Mouse (Mus musculus) right cerebral cortex, postnatal 4 days (tissue): Measurements from ENCODE around the gene Mllt3.

Source experiments
- DNase-seq: peaks from one replicate; pipeline ENCODE4 v3.0.0-alpha.2; 2022

Gene Mllt3

DNA sequence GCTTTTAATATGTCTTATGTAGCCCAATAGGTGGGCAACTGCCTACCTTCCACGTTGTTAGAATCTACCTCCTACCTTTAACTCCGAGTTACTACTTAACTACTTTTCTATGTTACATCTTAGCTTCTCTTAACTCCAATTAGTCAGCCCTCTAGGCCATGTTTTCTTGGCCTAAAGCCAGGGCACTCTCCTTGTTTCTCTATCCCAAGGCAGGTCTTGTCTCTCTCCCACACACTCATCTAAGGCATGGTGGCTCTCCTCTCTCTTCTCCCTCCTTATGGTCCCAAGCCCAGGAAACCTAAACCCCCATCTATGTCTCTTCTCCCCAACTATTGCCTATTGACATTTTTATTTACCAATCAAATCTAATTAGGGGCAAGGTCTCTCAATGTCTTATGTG, 273.5 kb downstream of the Mllt3 start:
- DNase-seq, result no peak

DNA sequence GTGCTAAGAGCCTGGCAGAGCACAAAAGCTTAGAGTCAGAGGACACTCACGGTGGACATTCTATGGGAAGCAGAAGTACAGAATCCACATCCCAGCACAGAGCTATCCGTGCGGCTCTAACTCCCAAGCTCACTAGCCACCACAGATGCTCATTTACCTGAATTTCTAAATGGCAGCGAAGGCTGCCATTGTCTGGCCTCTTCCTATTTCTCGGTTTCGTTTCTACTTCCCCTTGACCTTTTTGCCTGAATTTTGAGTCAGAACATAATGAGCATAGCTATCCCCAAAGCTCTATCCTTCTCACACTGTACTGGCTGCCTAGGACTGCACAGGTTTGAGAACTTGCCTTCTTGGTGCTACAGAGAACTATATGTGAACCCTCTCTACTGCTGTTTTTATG, 274.1 kb downstream of the Mllt3 start:
- no peak for DNase-seq

DNA sequence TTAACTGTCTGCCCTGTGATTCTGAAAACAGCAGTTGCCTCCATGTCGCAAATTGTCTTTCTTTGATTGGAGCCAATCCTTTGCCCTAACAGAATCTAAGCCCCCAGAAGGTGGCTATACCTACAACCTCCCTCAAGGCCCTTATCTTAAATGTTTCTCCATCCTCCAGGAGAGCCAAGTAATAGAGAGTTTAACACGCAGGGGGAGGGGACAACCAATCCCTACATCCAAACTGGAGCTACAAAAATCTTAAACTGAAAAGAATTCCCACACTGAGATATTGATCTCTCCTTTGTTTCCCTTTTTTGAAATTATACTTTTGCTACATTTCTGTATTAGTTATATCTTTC, 281.7 kb downstream of the Mllt3 start:
- no peak for DNase-seq

GRCm38 (mm10) chr4:87750856-87751514, 282.2 kb downstream of the Mllt3 start:
- no peak for DNase-seq

DNA sequence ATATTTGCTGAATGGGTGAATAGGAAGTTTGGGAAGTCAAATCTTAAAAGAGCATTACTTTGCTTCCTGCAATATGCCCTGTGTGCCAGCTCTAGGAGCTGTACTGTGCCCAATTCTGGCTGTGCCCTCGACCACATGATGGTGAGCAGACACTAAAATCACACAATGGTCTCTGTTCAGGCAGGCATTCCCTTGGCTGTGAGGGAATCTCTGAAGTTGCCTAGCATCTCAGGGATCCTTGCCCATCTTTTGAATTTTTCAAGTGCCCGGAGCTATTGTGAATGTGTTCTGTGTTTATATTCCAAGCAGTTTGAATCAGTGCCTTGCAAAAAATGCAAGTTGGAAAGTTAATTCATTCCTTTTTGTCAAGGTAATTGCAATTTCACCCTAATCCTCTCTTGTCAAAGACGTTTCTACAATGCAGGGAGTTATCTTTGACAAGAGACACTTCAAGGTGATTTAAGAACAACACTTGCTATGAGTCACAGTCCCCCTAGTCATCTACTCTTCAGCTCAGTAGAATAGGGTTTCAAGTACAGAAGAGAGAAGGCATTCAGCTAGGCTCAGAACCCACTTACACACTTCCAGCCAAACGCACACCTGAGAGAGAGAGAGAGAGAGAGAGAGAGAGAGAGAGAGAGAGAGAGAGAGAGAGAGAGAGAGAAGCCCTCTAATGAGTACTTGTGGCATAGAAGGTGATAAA, 283.5 kb downstream of the Mllt3 start:
- no peak for DNase-seq

DNA sequence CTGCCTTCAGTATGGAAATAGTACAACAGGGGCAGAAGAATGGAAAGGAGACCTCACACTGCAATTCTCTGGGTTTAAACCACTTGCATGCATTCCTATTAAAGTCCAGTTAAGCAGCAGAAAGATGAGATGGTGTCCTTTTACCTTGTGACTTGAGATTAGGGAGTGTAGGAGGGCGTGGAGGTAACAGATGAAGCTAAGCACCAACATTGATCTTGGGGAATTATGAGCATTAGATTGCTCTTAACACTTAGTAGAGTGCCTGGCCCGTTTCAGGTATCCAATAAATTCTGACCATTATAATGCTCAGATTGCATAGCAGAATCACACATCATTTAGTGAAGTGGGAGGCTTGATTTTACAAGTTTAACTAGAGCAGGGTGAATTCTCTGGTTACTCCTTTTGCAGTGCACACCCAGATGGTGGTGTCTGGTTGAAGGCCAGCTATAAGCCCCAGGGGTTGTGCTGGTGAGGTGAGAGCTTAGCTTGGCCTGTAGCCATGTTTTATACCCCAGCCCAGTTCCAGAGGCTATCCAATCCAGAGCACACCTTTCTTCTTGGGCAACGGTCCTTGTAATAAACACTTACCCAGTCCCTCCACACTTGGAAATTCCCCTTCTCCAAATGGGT, 288.0 kb downstream of the Mllt3 start:
- no peak for DNase-seq

DNA sequence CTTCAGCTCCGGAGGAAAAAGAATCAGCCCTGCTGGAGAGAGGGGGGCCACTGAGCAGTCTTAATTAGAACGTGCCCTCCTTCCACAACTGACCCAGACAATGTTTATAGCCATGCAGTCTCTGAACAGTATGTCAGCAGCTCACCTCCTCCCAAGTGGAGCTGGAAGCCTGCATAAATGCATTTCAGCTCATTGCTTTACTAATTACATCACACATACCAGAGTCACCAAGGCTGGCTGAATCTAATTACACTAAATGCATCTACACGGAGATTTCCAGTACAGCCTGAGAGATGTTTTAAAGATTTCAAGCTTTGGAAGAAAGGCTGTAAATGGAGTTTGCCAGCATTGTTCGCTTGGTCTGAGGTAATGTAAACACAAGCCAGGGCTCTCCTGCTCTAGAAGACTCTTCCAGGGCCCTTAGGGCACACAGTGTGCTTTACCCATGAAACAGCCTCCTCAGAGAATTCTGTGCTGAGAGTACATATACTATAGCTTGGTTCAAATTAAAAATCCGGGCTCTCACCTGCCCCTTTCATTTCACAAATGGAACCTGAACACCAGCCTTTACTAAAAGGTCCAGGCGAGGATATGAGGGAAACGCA, 293.5 kb downstream of the Mllt3 start:
- DNase-seq, result no peak

DNA sequence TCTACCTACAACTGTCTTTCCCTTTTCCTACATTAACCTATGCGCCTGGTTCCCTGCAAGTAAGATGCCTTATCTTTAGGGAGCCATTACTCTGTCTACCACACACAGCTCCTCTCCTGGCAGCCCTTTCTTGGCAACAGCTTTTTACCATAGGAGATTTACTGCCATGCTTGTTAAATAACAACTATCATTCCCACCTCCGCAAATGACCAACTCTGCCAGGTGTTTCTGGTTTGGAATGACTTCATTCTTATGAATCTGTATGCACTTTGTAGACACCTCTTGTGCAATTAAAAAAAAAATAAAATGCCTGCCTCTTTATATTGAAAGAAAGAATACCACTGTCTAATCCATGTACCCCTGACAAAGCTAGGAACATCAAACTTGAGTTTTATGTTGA, 294.1 kb downstream of the Mllt3 start:
- no peak for DNase-seq

GRCm38 (mm10) chr4:87737201-87737806, 295.9 kb downstream of the Mllt3 start:
- DNase-seq, result no peak

- no peak for DNase-seq
Observed at GRCm38 (mm10) chr4:87736779-87737178, 296.4 kb downstream of the Mllt3 start.

GRCm38 (mm10) chr4:87731118-87731672, 302.0 kb downstream of the Mllt3 start:
- no peak for DNase-seq

DNA sequence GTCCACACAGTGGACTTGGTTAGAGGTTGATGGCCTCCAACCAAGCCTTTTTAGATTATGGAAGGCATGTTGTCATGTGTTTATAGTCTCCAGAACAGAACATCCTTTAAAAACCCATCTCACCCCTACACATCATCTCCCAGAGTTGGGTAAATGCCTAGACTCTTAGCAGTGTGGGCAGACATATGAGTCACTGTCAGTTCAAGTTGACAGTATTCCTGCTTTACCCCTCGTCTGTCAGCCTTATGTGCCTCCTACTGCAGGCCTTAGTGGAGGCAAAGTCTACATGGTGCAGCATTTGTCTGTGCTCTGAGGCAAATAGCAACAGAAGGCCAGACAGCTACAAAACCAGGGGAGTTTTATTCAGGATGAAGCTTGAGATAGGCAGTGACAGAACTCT, 304.6 kb downstream of the Mllt3 start:
- no peak for DNase-seq

DNA sequence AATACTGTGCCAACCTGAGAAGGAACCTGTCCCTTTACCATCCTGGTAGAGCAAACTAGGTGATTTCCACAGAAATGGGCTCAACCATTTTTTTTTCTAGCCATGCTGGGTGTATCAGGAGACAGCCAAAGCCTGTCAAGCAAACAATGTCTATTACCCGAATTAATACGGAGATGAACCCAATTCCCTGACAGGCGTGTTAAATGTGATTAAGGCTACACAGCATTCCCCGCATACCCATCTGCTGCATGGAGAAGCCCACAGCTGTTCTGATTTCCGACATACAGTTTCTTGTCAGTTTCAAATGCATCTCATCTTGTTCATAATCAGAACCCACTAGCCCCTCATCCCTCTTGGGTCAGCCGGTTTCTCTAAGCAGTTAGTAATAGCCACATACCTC, 309.7 kb downstream of the Mllt3 start:
- no peak for DNase-seq
